Mouse (Mus musculus) C2C12 (cell line): Measurements from ENCODE around the gene Rnase10. TPM values are rescaled to one million over a fixed set of nuclear protein-coding genes. Genes with fewer than 3 reads are reported as not detected.
"Not testable (repeated sequence)": the region's sequence is repeated elsewhere in the genome, so short reads cannot be mapped to it uniquely, and the experiment has no call there.

Experiments
- H3K27me3 ChIP-seq: one replicate; pipeline ENCODE4 v1.6.1; 2011; ENCODE audit not compliant: control insufficient read depth, insufficient read depth, insufficient read length
- H3K36me3 ChIP-seq: one replicate; pipeline ENCODE4 v1.6.1; 2011; ENCODE audit not compliant: control insufficient read depth, insufficient read depth
- H3K4me3 ChIP-seq: one replicate; pipeline ENCODE4 v1.5.1; 2011; ENCODE audit warnings: mild to moderate bottlenecking, control low read depth; ENCODE audit not compliant: poor library complexity, insufficient read depth, severe bottlenecking
- H3K79me2 ChIP-seq: one replicate; pipeline ENCODE4 v1.6.1; 2011; ENCODE audit not compliant: control insufficient read depth, insufficient read depth
- H3K79me3 ChIP-seq: one replicate; pipeline ENCODE4 v1.6.1; 2011; ENCODE audit warnings: low read depth, control low read depth
- H3ac ChIP-seq: one replicate; pipeline ENCODE3; 2011; ENCODE audit warnings: low read depth; ENCODE audit not compliant: control insufficient read depth, insufficient read length
- CEBPB ChIP-seq: IDR thresholded peaks from one replicate; pipeline ENCODE4 v1.6.1; 2011; ENCODE audit warnings: low read depth, mild to moderate bottlenecking, control low read depth, moderate library complexity
- CTCF ChIP-seq: IDR thresholded peaks from one replicate; pipeline ENCODE4 v1.5.1; 2011; ENCODE audit not compliant: control insufficient read depth, insufficient read depth, insufficient read length
- FOSL1 ChIP-seq: IDR thresholded peaks from one replicate; pipeline ENCODE4 v1.8.0; 2011; ENCODE audit warnings: mild to moderate bottlenecking, low read length; ENCODE audit not compliant: poor library complexity, insufficient read depth, severe bottlenecking
- MAX ChIP-seq: IDR thresholded peaks from one replicate; pipeline ENCODE4 v1.6.1; 2011; ENCODE audit warnings: mild to moderate bottlenecking, control low read depth
- MYOD1 ChIP-seq: IDR thresholded peaks from one replicate; pipeline ENCODE4 v1.6.1; 2011; ENCODE audit warnings: low read depth; ENCODE audit not compliant: control insufficient read depth, insufficient read length
- MYOG ChIP-seq: IDR thresholded peaks from one replicate; pipeline ENCODE4 v1.6.1; 2011; ENCODE audit not compliant: control insufficient read depth, insufficient read length; ENCODE audit errors: extremely low read depth
- USF1 ChIP-seq: IDR thresholded peaks from one replicate; pipeline ENCODE4 v1.6.1; 2011; ENCODE audit warnings: low read depth, mild to moderate bottlenecking, control low read depth, moderate library complexity
- long read RNA-seq, 2 experiments: library from polyadenylated mRNA; unstranded; transcript quantifications; one replicate each; pipeline ENCODE4 v2.0.0; 2019 to 2020
- polyA plus RNA-seq: library from polyadenylated mRNA; unstranded; fragments of >200 nt; fragmentation: generic; extraction: Trizol; gene quantifications from one replicate; pipeline ENCODE4 v1.2.1, GENCODE M21; 2012; ENCODE audit warnings: missing spikeins

Gene Rnase10
- 0.19 TPM for polyA plus RNA-seq
- long read RNA-seq, experiment 1, partial matches to known transcripts = 0 of 1 reads
- long read RNA-seq, experiment 1, other reads (novel, unspliced or antisense) = 1 of 1 reads
- long read RNA-seq, experiment 2 = 0 reads

GRCm38 (mm10) chr14:51007152-51007801 lies at the start of gene Rnase10:
Rnase10 (plus strand) TSS chr14:51007751.
- Histone ChIP-seq H3ac (no peak within 1 kb of the TSS), H3K36me3 (no peaks in the 10 kb centered on the region), H3K27me3 (no peaks in the 10 kb centered on the region), H3K79me3 (no peaks in the 10 kb centered on the region), H3K79me2 (no peaks in the 10 kb centered on the region), H3K4me3 (no peak within 1 kb of the TSS)
- TF ChIP-seq USF1 = no peak
- TF ChIP-seq MAX = no peak

GRCm38 (mm10) chr14:50958289-50958995 lies 49.1 kb upstream of the Rnase10 start:
- H3K27me3 ChIP-seq, H3K4me3 ChIP-seq, H3K79me3 ChIP-seq, H3K79me2 ChIP-seq, H3ac ChIP-seq, H3K36me3 ChIP-seq: not testable (repeated sequence)

- Histone ChIP-seq H3K27me3 (no peaks in the 10 kb centered on the region), H3K79me2 (no peaks in the 10 kb centered on the region), H3K36me3 (no peaks in the 10 kb centered on the region), H3ac (no peak overlapping the region), H3K4me3 (no peak overlapping the region), H3K79me3 (no peaks in the 10 kb centered on the region)
- TF ChIP-seq MAX (no peak), FOSL1 (no peak), MYOG (no peak), CEBPB (no peak), MYOD1 (no peak), USF1 (no peak)
Observed at GRCm38 (mm10) chr14:50968216-50968980, 39.2 kb upstream of the Rnase10 start.

GRCm38 (mm10) chr14:50969041-50969440 lies 38.5 kb upstream of the Rnase10 start:
- H3K79me2 ChIP-seq = no peaks in the 10 kb centered on the region
- no peaks in the 10 kb centered on the region for H3K36me3 ChIP-seq
- TF ChIP-seq MYOG = no peak
- TF ChIP-seq MYOD1 = no peak
- TF ChIP-seq FOSL1 = no peak
- no peak for TF ChIP-seq USF1
- no peak for TF ChIP-seq CEBPB
- TF ChIP-seq MAX = no peak
- TF ChIP-seq CTCF = no peak
- no peaks in the 10 kb centered on the region for H3K79me3 ChIP-seq
- H3ac ChIP-seq = no peak overlapping the region
- H3K27me3 ChIP-seq = no peaks in the 10 kb centered on the region
- no peak overlapping the region for H3K4me3 ChIP-seq

- Histone ChIP-seq H3K4me3 (no peak overlapping the region), H3K27me3 (no peaks in the 10 kb centered on the region), H3K36me3 (no peaks in the 10 kb centered on the region), H3ac (no peak overlapping the region), H3K79me2 (no peaks in the 10 kb centered on the region), H3K79me3 (no peaks in the 10 kb centered on the region)
- TF ChIP-seq CEBPB (no peak), MYOD1 (no peak), MAX (no peak), USF1 (no peak), CTCF (no peak), MYOG (no peak), FOSL1 (no peak)
Observed at GRCm38 (mm10) chr14:50969558-50970544, 37.7 kb upstream of the Rnase10 start.
